Mouse (Mus musculus): ENCODE results near the gene Slc19a3. TPM values are rescaled to one million over a fixed set of nuclear protein-coding genes. Genes with fewer than 3 reads are reported as not detected.

Slc19a3 gene
- total and polyA plus RNA-seq, 3 experiments = 0.20 to 0.66 (median 0.39) TPM

GRCm38 (mm10) chr1:83067205-83067604 is 29.0 kb upstream of the Slc19a3 start:
- TF ChIP-seq CTCF (IDR thresholded peaks at IDR 0.05) (no peak), EP300 (IDR thresholded peaks at IDR 0.05; ENCODE audit: insufficient read depth, low read depth, low read length) (no peak), POLR2A (IDR thresholded peaks at IDR 0.05; ENCODE audit: insufficient read depth, low read depth, low read length) (no peak)
- intact Hi-C loops (cut with DNase I) = no loop called here
- H3K36me3 ChIP-seq (ENCODE audit: control insufficient read depth, insufficient read depth, low read length) = no peaks in the 10 kb centered on the region
- WGBS = 88% methylated on average over 10 of the region's 10 CpGs
- no peak overlapping the region for H3K9ac ChIP-seq (ENCODE audit: low read depth, low read length)
- H3K27me3 ChIP-seq (ENCODE audit: control insufficient read depth, insufficient read depth, low read length) = no peaks in the 10 kb centered on the region
- no peak overlapping the region for H3K4me3 ChIP-seq
- H3K27ac ChIP-seq = no peak overlapping the region
- H3K79me2 ChIP-seq (replicated peaks; ENCODE audit: control insufficient read depth, insufficient read depth, low read length) = no peaks in the 10 kb centered on the region
- H3K4me1 ChIP-seq (ENCODE audit: control insufficient read depth, insufficient read depth, low read length) = no peaks in the 10 kb centered on the region
- no peak for DNase-seq

- no peak for DNase-seq
- Histone ChIP-seq H3K27me3 (ENCODE audit: control insufficient read depth, insufficient read depth, low read length) (no peaks in the 10 kb centered on the region), H3K79me2 (replicated peaks; ENCODE audit: control insufficient read depth, insufficient read depth, low read length) (no peaks in the 10 kb centered on the region), H3K4me1 (ENCODE audit: control insufficient read depth, insufficient read depth, low read length) (no peaks in the 10 kb centered on the region), H3K36me3 (ENCODE audit: control insufficient read depth, insufficient read depth, low read length) (no peaks in the 10 kb centered on the region), H3K9ac (ENCODE audit: low read depth, low read length) (no peak overlapping the region), H3K27ac (no peak overlapping the region), H3K4me3 (no peak overlapping the region)
- intact Hi-C loops (cut with DNase I) = no loop called here
- TF ChIP-seq CTCF (IDR thresholded peaks at IDR 0.05) (no peak), POLR2A (IDR thresholded peaks at IDR 0.05; ENCODE audit: insufficient read depth, low read depth, low read length) (no peak), EP300 (IDR thresholded peaks at IDR 0.05; ENCODE audit: insufficient read depth, low read depth, low read length) (no peak)
- 87% methylated on average over 4 of the region's 4 CpGs for WGBS
Measured at GRCm38 (mm10) chr1:83066577-83066976, 28.3 kb upstream of the Slc19a3 start.

GRCm38 (mm10) chr1:83064851-83065250 is 26.6 kb upstream of the Slc19a3 start:
- Histone ChIP-seq H3K79me2 (replicated peaks; ENCODE audit: control insufficient read depth, insufficient read depth, low read length) (no peaks in the 10 kb centered on the region), H3K27me3 (ENCODE audit: control insufficient read depth, insufficient read depth, low read length) (no peaks in the 10 kb centered on the region), H3K4me3 (no peak overlapping the region), H3K36me3 (ENCODE audit: control insufficient read depth, insufficient read depth, low read length) (no peaks in the 10 kb centered on the region), H3K4me1 (ENCODE audit: control insufficient read depth, insufficient read depth, low read length) (peaks cover 3% of the 10 kb centered on the region; the same call in 1 of the 2 replicates), H3K27ac (no peak overlapping the region), H3K9ac (ENCODE audit: low read depth, low read length) (no peak overlapping the region)
- TF ChIP-seq CTCF (IDR thresholded peaks at IDR 0.05) (peak; percentile 79), POLR2A (IDR thresholded peaks at IDR 0.05; ENCODE audit: insufficient read depth, low read depth, low read length) (no peak)
- no peak for DNase-seq
- intact Hi-C loops (cut with DNase I) = loop anchor here (5.0 kb wide), 2 partner anchors 122 to 652 kb away; no protein-coding TSS in a partner anchor
- 18% methylated on average over 3 of the region's 3 CpGs for WGBS

GRCm38 (mm10) chr1:83060643-83061042 is 22.4 kb upstream of the Slc19a3 start, which contains the start of gene Krtap28-13:
Krtap28-13 (plus strand) TSS chr1:83060930.
- no peak for DNase-seq

GRCm38 (mm10) chr1:83059278-83059677 is 21.0 kb upstream of the Slc19a3 start, which contains the start of gene A030005K14Rik:
A030005K14Rik (minus strand) TSS chr1:83059378.
- intact Hi-C loops (cut with DNase I) = no loop called here
- 65% methylated on average over 9 of the region's 9 CpGs for WGBS
- H3K9ac ChIP-seq (ENCODE audit: low read depth, low read length) = no peak within 1 kb of the TSS

More at GRCm38 (mm10) chr1:83060643-83061042, 22.4 kb upstream of the Slc19a3 start, which contains the start of gene Krtap28-13:
- H3K27ac ChIP-seq = no peak within 1 kb of the TSS
- TF ChIP-seq EP300 (IDR thresholded peaks at IDR 0.05; ENCODE audit: insufficient read depth, low read depth, low read length) (no peak), POLR2A (IDR thresholded peaks at IDR 0.05; ENCODE audit: insufficient read depth, low read depth, low read length) (no peak), CTCF (IDR thresholded peaks at IDR 0.05) (no peak)
- H3K4me1 ChIP-seq (ENCODE audit: control insufficient read depth, insufficient read depth, low read length) = peaks cover 3% of the 10 kb centered on the region; the same call in 1 of the 2 replicates
- WGBS = 73% methylated on average over 4 of the region's 4 CpGs
- intact Hi-C loops (cut with DNase I) = loop anchor here (5.0 kb wide), 2 partner anchors 127 to 657 kb away; no protein-coding TSS in a partner anchor
- H3K36me3 ChIP-seq (ENCODE audit: control insufficient read depth, insufficient read depth, low read length) = no peaks in the 10 kb centered on the region
- no peak within 1 kb of the TSS for H3K4me3 ChIP-seq
- no peaks in the 10 kb centered on the region for H3K79me2 ChIP-seq (replicated peaks; ENCODE audit: control insufficient read depth, insufficient read depth, low read length)
- no peak within 1 kb of the TSS for H3K9ac ChIP-seq (ENCODE audit: low read depth, low read length)
- no peaks in the 10 kb centered on the region for H3K27me3 ChIP-seq (ENCODE audit: control insufficient read depth, insufficient read depth, low read length)

DNA sequence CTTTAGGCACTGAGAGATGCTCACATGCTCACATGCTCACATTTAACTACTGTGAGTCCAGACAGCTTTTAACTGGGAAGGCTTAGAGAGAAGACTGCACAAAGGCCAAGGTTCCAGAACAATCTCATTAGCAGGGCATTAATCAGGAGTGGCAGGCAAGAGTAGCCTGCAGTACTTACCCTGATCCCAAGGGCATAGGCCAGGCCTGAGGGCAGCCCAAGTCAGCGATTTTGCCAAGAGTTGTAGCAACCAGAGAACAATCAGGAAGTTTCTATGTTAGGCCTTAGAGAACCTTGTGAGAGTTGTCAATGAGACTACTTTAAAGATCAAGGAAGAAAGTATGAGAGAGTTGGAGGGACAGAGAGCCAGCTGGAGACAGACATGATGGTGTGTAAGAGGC is 20.2 kb upstream of the Slc19a3 start:
- no peaks in the 10 kb centered on the region for H3K36me3 ChIP-seq (ENCODE audit: control insufficient read depth, insufficient read depth, low read length)
- no peaks in the 10 kb centered on the region for H3K79me2 ChIP-seq (replicated peaks; ENCODE audit: control insufficient read depth, insufficient read depth, low read length)
- WGBS = 60% methylated on average over 1 of the region's 1 CpGs
- H3K27me3 ChIP-seq (ENCODE audit: control insufficient read depth, insufficient read depth, low read length) = no peaks in the 10 kb centered on the region
- no peak for DNase-seq
- H3K4me3 ChIP-seq = no peak overlapping the region
- no peak overlapping the region for H3K27ac ChIP-seq
- no peak overlapping the region for H3K9ac ChIP-seq (ENCODE audit: low read depth, low read length)
- no peak for TF ChIP-seq EP300 (IDR thresholded peaks at IDR 0.05; ENCODE audit: insufficient read depth, low read depth, low read length)
- no peak for TF ChIP-seq CTCF (IDR thresholded peaks at IDR 0.05)
- TF ChIP-seq POLR2A (IDR thresholded peaks at IDR 0.05; ENCODE audit: insufficient read depth, low read depth, low read length) = no peak
- intact Hi-C loops (cut with DNase I) = no loop called here
- H3K4me1 ChIP-seq (ENCODE audit: control insufficient read depth, insufficient read depth, low read length) = peaks cover 3% of the 10 kb centered on the region; the same call in 1 of the 2 replicates

More at GRCm38 (mm10) chr1:83059278-83059677, 21.0 kb upstream of the Slc19a3 start, which contains the start of gene A030005K14Rik:
- no peaks in the 10 kb centered on the region for H3K79me2 ChIP-seq (replicated peaks; ENCODE audit: control insufficient read depth, insufficient read depth, low read length)
- TF ChIP-seq CTCF (IDR thresholded peaks at IDR 0.05) = no peak
- H3K27me3 ChIP-seq (ENCODE audit: control insufficient read depth, insufficient read depth, low read length) = no peaks in the 10 kb centered on the region
- DNase-seq = no peak
- H3K27ac ChIP-seq = no peak within 1 kb of the TSS
- no peak within 1 kb of the TSS for H3K4me3 ChIP-seq
- peaks cover 3% of the 10 kb centered on the region; the same call in 1 of the 2 replicates for H3K4me1 ChIP-seq (ENCODE audit: control insufficient read depth, insufficient read depth, low read length)
- H3K36me3 ChIP-seq (ENCODE audit: control insufficient read depth, insufficient read depth, low read length) = no peaks in the 10 kb centered on the region

Data from heart, adult 2 months (tissue).